Mouse (Mus musculus) CH12.LX (cell line): ENCODE data around the gene Tsc22d2.

Source experiments
- CTCF ChIP-seq, 2 experiments: IDR thresholded peaks in 1 of 2; conservative IDR thresholded peaks in 1 of 2; 2 replicates each; pipeline ENCODE4 v1.5.1; 2011 to 2012; ENCODE audit warnings: low read depth in 2 of 2, low read length in 2 of 2, improper control_type of control experiment in 1 of 2, inconsistent platforms in 1 of 2, mild to moderate bottlenecking in 1 of 2, moderate library complexity in 1 of 2
- MAX ChIP-seq: IDR thresholded peaks from 2 replicates; pipeline ENCODE4 v1.6.1; 2011; ENCODE audit warnings: low read length, improper control_type of control experiment
- MYC ChIP-seq: IDR thresholded peaks from 2 replicates; pipeline ENCODE4 v1.6.1; 2011; ENCODE audit warnings: low read depth, mild to moderate bottlenecking, improper control_type of control experiment, low read length
- PAX5 ChIP-seq: IDR thresholded peaks from 2 replicates; pipeline ENCODE4 v1.6.1; 2012; ENCODE audit warnings: low read length, inconsistent platforms, mixed read lengths
- POLR2A ChIP-seq: IDR thresholded peaks from 2 replicates; pipeline ENCODE4 v1.6.1; 2011; ENCODE audit warnings: low read depth, mild to moderate bottlenecking, improper control_type of control experiment, low read length

DNA sequence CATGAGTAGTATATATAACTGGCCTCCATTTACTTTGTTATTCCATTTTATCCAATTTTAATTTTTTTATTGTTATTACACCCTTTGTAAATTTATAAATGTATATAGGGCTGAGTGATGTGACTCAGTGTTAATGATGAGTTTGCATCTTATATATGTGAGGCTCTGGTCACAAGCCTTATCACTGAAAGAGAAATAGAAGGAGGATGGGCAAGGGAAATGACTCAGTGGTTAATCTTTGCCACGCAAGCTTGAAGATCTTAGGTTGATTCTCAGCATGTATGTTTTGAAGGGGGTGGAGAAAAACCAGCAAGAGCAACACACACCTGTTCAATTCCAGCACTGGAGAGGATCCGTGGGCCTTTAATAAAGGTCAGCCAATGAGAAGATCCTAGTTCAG, 19.9 kb downstream of the Tsc22d2 start:
- TF ChIP-seq CTCF (conservative IDR thresholded peaks at IDR 0.05 in 1 of 2, IDR thresholded peaks at IDR 0.05 in 1 of 2; ENCODE audit: low read depth in 2 of 2, low read length in 2 of 2) = no peak
- TF ChIP-seq MYC = no peak
- TF ChIP-seq POLR2A = no peak
- no peak for TF ChIP-seq PAX5
- TF ChIP-seq MAX = no peak
